Mouse (Mus musculus) central nervous system, embryonic 11.5 days (tissue): Measurements from ENCODE around the gene Wdr46. TPM values are rescaled to one million over a fixed set of nuclear protein-coding genes. Genes with fewer than 3 reads are reported as not detected.

Experiments used
- polyA plus RNA-seq: library from polyadenylated mRNA; depleted of rRNA; stranded (reverse); fragments of >200 nt; gene quantifications from 2 replicates; pipeline ENCODE4 v1.2.3, GENCODE M21; 2012; rRNA removed

Gene Wdr46
- polyA plus RNA-seq = 32.1 and 46.5 TPM in 2 replicates

GRCm38 (mm10) chr17:33940206-33940805, at the start of gene Wdr46, which contains the start of gene Pfdn6:
Gene Wdr46, plus strand, starts transcription at chr17:33940660.
Gene Pfdn6, minus strand, starts transcription at chr17:33940343.

DNA sequence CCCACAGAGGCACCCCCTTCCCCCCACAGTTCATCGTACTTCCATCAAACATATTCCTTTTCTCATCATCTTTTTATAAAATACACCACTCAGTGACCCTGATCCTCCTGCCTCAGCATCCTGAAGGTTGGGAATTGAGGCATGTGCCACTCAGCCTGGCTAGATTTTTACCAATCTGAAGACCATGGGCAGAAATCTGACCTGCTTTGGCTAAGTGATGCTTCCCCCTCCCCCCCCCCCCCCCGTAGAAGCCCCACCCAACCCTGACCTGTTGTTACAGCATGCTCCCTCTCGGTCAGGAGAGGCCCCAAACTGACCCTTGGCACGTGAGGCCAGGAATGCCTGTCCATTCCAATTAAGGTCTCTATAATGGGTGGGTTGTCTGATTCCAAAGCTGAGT, 35.6 kb upstream of the Wdr46 start, which contains the start of gene Platr17:
Gene Platr17, plus strand, starts transcription at position 301 of the 400 bp plus-strand sequence.

DNA sequence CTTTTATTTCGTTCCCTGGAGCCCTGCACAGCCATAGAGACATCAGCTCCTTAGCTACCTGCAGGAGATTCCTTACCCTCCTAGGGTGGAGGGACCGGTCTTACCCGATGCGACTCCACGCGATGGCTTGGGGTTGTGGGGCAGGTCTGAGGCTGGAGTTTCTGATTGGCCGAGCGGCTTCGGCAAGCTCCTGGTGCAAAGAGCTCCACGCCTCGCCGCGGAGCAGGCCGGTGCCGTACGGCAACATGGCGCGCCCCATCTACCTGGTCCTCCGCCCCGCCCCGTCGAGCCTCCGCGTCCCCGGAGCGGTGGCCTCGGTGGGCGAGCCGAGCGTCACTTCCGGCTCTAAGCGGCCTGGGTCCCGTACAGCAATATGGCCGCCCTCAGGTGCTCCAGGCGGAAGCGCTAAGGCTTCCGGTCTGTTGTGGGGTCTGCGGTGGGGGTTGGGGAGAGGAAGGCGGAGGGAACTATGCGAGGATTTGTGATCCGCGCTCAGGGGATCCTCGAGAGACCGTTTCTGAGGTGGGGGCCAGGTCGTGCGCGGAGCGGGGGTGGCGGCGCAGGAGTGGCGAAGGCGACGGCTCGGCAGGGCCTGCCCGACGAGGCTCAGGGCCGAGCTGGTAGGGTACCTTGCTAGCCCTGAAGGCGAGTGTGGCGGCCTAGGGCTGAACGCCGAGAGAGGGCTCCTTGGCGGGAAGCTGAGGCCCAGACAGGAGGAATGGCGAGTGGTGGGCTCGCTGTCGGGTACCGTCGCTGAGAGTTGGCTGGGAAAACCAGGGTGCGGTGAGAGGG, 31.2 kb upstream of the Wdr46 start, which contains the start of gene Daxx:
Gene Daxx, plus strand, starts transcription at position 338 of the 792 bp plus-strand sequence.

GRCm38 (mm10) chr17:33915671-33916250, 24.7 kb upstream of the Wdr46 start, which contains the start of the genes Tapbp and Zbtb22:
Gene Tapbp, plus strand, starts transcription at chr17:33915899.
Gene Zbtb22, plus strand, starts transcription at chr17:33915904.

DNA sequence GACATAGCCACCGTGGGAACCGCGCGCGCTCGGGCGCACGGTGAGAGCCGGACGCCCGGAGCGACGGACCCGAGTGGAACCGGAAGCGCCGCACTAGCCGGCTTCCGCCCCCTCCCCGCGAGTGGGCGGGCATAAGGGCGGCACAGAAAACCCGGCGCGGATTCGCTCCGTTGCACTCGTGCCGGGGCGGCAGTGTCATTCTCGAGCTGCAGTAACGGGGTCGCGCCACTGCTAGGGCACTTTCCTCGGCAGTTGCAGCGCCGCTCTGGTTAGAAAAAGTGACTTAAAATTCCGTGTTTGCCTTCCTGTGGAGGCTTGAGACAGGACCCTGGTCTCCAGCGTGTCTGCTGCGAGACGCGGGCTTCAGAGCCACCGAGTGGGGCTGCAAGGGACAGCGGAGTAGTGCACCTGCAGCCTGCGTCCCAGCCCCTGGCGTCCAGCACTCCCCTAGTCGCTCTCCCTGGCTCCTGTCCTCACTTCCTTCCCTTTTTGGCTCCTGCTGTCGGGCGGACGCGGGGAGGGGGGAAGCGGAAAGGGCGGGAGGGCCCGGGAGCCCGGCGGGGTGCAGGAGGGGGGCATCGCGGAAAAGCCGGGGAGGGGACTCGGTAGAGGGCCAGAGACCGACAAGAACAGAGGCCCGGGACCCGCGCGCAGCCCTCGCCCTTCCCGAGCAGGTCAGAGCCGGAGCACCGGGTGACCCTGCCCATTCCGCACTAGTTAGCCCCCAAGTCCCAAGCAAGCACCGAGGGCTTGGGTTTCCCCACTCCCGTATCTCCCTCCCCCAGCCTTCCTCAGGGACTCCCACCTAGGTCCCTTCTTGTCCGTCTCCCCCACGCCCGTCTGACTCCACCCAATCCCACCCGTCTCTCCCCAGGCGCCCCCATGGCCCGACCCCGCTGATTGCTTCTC, 10.8 kb upstream of the Wdr46 start, which contains the start of gene Rgl2:
Gene Rgl2, plus strand, starts transcription at position 173 of the 909 bp plus-strand sequence.

GRCm38 (mm10) chr17:33951021-33951946, 10.8 kb downstream of the Wdr46 start, which contains the start of gene B3galt4:
Gene B3galt4, minus strand, starts transcription at chr17:33951488.

GRCm38 (mm10) chr17:33955555-33956214, 15.2 kb downstream of the Wdr46 start, which contains the start of the genes Vps52 and Rps18:
Gene Vps52, plus strand, starts transcription at chr17:33955812.
Gene Rps18, minus strand, starts transcription at chr17:33956001.

Other genes with a start within 250 kb of the Wdr46 start
- gene March2, start 222.0 kb upstream of the Wdr46 start, polyA plus RNA-seq = 35.1 and 48.1 TPM in 2 replicates
- 229 and 347 TPM in 2 replicates for gene Rab11b, start 180.1 kb upstream of the Wdr46 start, polyA plus RNA-seq
- gene Angptl4, start 158.8 kb upstream of the Wdr46 start, polyA plus RNA-seq = 9.9 and 15.8 TPM in 2 replicates
- 26.6 and 36.0 TPM in 2 replicates for gene Kank3, start 130.1 kb upstream of the Wdr46 start, polyA plus RNA-seq
- 1,507 and 1,646 TPM in 2 replicates for gene Rps28, start 116.1 kb upstream of the Wdr46 start, polyA plus RNA-seq
- 204 and 305 TPM in 2 replicates for gene Ndufa7, start 116.1 kb upstream of the Wdr46 start, polyA plus RNA-seq
- 44.5 and 53.5 TPM in 2 replicates for gene Cd320, start 97.6 kb upstream of the Wdr46 start, polyA plus RNA-seq
- gene Gm7029, start 66.8 kb upstream of the Wdr46 start, polyA plus RNA-seq = not detected in 2 replicates
- 69.2 and 101 TPM in 2 replicates for gene Kifc1, start 50.0 kb upstream of the Wdr46 start, polyA plus RNA-seq
- 0.31 and 0.34 TPM in 2 replicates for gene Platr17, start 35.5 kb upstream of the Wdr46 start, polyA plus RNA-seq
- gene Daxx, start 31.2 kb upstream of the Wdr46 start, polyA plus RNA-seq = 44.9 and 59.5 TPM in 2 replicates
- gene Tapbp, start 24.8 kb upstream of the Wdr46 start, polyA plus RNA-seq = 10.9 and 14.0 TPM in 2 replicates
- 29.6 and 32.9 TPM in 2 replicates for gene Zbtb22, start 24.8 kb upstream of the Wdr46 start, polyA plus RNA-seq
- gene Rgl2, start 11.1 kb upstream of the Wdr46 start, polyA plus RNA-seq = 130 and 228 TPM in 2 replicates
- gene Pfdn6, start 317 bp upstream of the Wdr46 start, polyA plus RNA-seq = 119 and 140 TPM in 2 replicates
- gene B3galt4, start 10.8 kb downstream of the Wdr46 start, polyA plus RNA-seq = 4.3 and 4.7 TPM in 2 replicates
- gene Vps52, start 15.2 kb downstream of the Wdr46 start, polyA plus RNA-seq = 44.6 and 48.5 TPM in 2 replicates
- 1,239 and 1,610 TPM in 2 replicates for gene Rps18, start 15.3 kb downstream of the Wdr46 start, polyA plus RNA-seq
- gene H2-K1, start 59.7 kb downstream of the Wdr46 start, polyA plus RNA-seq = 26.7 and 37.4 TPM in 2 replicates
- 55.3 and 116 TPM in 2 replicates for gene Ring1, start 84.0 kb downstream of the Wdr46 start, polyA plus RNA-seq
- gene H2-Ke6, start 87.4 kb downstream of the Wdr46 start, polyA plus RNA-seq = 96.6 and 160 TPM in 2 replicates
- gene Slc39a7, start 91.0 kb downstream of the Wdr46 start, polyA plus RNA-seq = 118 and 126 TPM in 2 replicates
- gene Rxrb, start 91.2 kb downstream of the Wdr46 start, polyA plus RNA-seq = 70.8 and 149 TPM in 2 replicates
- 7.9 and 11.4 TPM in 2 replicates for gene Col11a2, start 98.8 kb downstream of the Wdr46 start, polyA plus RNA-seq
- gene H2-Oa, start 151.7 kb downstream of the Wdr46 start, polyA plus RNA-seq = 0.30 and 0.45 TPM in 2 replicates
- gene H2-DMa, start 178.9 kb downstream of the Wdr46 start, polyA plus RNA-seq = 5.2 and 6.9 TPM in 2 replicates
- gene Brd2, start 182.0 kb downstream of the Wdr46 start, polyA plus RNA-seq = 188 and 203 TPM in 2 replicates
- 0.04 and 0.15 TPM in 2 replicates for gene H2-DMb2, start 202.6 kb downstream of the Wdr46 start, polyA plus RNA-seq
- 0.34 and 0.46 TPM in 2 replicates for gene H2-DMb1, start 212.4 kb downstream of the Wdr46 start, polyA plus RNA-seq
- gene Tap1, start 246.9 kb downstream of the Wdr46 start, polyA plus RNA-seq = 0.89 and 1.6 TPM in 2 replicates
- gene Psmb9, start 247.1 kb downstream of the Wdr46 start, polyA plus RNA-seq = 0.78 and 0.89 TPM in 2 replicates